Mouse (Mus musculus) stomach, embryonic 14.5 days (tissue): ENCODE results near the gene Scfd1. TPM values are rescaled to one million over a fixed set of nuclear protein-coding genes. Genes with fewer than 3 reads are reported as not detected.

ENCODE experiments used
- ATAC-seq: fragments of 200-750 bp; cut with Nextera tagmentation; 2 replicates; pipeline ENCODE4 v1.8.0; 2017; ENCODE audit warnings: low read depth, moderate TSS enrichment; ENCODE audit not compliant: insufficient number of reproducible peaks, insufficient read depth, low FRiP score
- H3K27ac ChIP-seq: fragments of 300-500 bp; sonication (generic); 2 replicates; pipeline ENCODE4 v1.5.1; 2014; ENCODE audit warnings: mild to moderate bottlenecking, low read length, moderate library complexity, mixed read lengths
- H3K27me3 ChIP-seq: fragments of 300-500 bp; sonication (generic); 2 replicates; pipeline ENCODE4 v1.6.1; 2014; ENCODE audit warnings: low read length, control low read depth, mixed read lengths; ENCODE audit not compliant: control insufficient read depth, insufficient read depth
- H3K36me3 ChIP-seq: fragments of 300-500 bp; sonication (generic); 2 replicates; pipeline ENCODE4 v1.6.1; 2014; ENCODE audit warnings: mild to moderate bottlenecking, control low read depth, low read length, moderate library complexity, mixed read lengths; ENCODE audit not compliant: control insufficient read depth, insufficient read depth
- H3K4me1 ChIP-seq: fragments of 300-500 bp; sonication (generic); 2 replicates; pipeline ENCODE4 v1.6.1; 2014; ENCODE audit warnings: low read length, control low read depth, mixed read lengths; ENCODE audit not compliant: control insufficient read depth, insufficient read depth
- H3K4me2 ChIP-seq: fragments of 300-500 bp; sonication (generic); replicated peaks from 2 replicates; pipeline ENCODE4 v1.6.1; 2014; ENCODE audit warnings: low read depth, low read length, control low read depth
- H3K4me3 ChIP-seq: fragments of 300-500 bp; sonication (generic); 2 replicates; pipeline ENCODE4 v1.5.1; 2014; ENCODE audit warnings: low read depth, low read length, control low read depth
- H3K9ac ChIP-seq: fragments of 300-500 bp; sonication (generic); replicated peaks from 2 replicates; pipeline ENCODE4 v1.6.1; 2014; ENCODE audit warnings: low read depth, mild to moderate bottlenecking, control low read depth, low read length, moderate library complexity, mixed read lengths
- H3K9me3 ChIP-seq: fragments of 300-500 bp; sonication (generic); 2 replicates; pipeline ENCODE4 v1.6.1; 2016; ENCODE audit warnings: low read depth, low read length, control low read depth; ENCODE audit not compliant: control insufficient read depth
- WGBS: fragments of 180-500 bp; shearing (Covaris S2); extraction: QIAGEN DNeasy Blood & Tissue Kit; methylation state at CpG from one replicate; pipeline ENCODE4 v1.1.7; 2014; 5-methylcytosine and 5-hydroxymethylcytosine counted together
- polyA plus RNA-seq: library from polyadenylated mRNA; unstranded; fragments of >200 nt; fragmentation: Nextera tagmentation; extraction: Ambion mirVana; gene quantifications from 2 replicates; pipeline ENCODE4 v1.2.1, GENCODE M21; 2014

Gene Scfd1
- polyA plus RNA-seq, result 76.9 and 87.6 TPM in 2 replicates

GRCm38 (mm10) chr12:51377003-51377887 lies at the start of gene Scfd1:
TSS of gene Scfd1 (plus strand) at chr12:51377510.
- H3K27ac ChIP-seq, result peak within 1 kb of the TSS; percentile 66
- ATAC-seq, result peak; percentile 100
- H3K9me3 ChIP-seq, result no peaks in the 10 kb centered on the region
- H3K4me3 ChIP-seq, result peak within 1 kb of the TSS; percentile 57
- WGBS, result under 1% methylated on average over 34 of the region's 34 CpGs
- H3K4me2 ChIP-seq, result peak within 1 kb of the TSS; percentile 59
- no peaks in the 10 kb centered on the region for H3K4me1 ChIP-seq
- peak within 1 kb of the TSS; percentile 53 for H3K9ac ChIP-seq
- no peaks in the 10 kb centered on the region for H3K27me3 ChIP-seq
- peaks cover 29% of the 10 kb centered on the region for H3K36me3 ChIP-seq

- Histone ChIP-seq H3K9ac (no peak overlapping the region), H3K36me3 (no peaks in the 10 kb centered on the region), H3K4me1 (no peaks in the 10 kb centered on the region), H3K27ac (no peak overlapping the region), H3K9me3 (no peaks in the 10 kb centered on the region), H3K4me3 (no peak overlapping the region), H3K4me2 (no peak overlapping the region), H3K27me3 (no peaks in the 10 kb centered on the region)
- no peak for ATAC-seq
- WGBS, result 71% methylated on average over 1 of the region's 1 CpGs
Observed at GRCm38 (mm10) chr12:51337014-51337413, 40.3 kb upstream of the Scfd1 start.

GRCm38 (mm10) chr12:51346121-51346520 lies 31.2 kb upstream of the Scfd1 start:
- H3K4me1 ChIP-seq, result 0 out of 2 replicates have a peak, but pooled peaks cover 5% of the 10 kb centered on the region
- ATAC-seq, result peak; percentile 33; the same call in 1 of the 2 replicates
- peak overlapping the region; percentile 40; the same call in 1 of the 2 replicates for H3K27ac ChIP-seq
- no peaks in the 10 kb centered on the region for H3K9me3 ChIP-seq
- no peaks in the 10 kb centered on the region for H3K36me3 ChIP-seq
- no peak overlapping the region for H3K9ac ChIP-seq
- no peaks in the 10 kb centered on the region for H3K27me3 ChIP-seq
- WGBS, result 36% methylated on average over 4 of the region's 4 CpGs
- no peak overlapping the region for H3K4me2 ChIP-seq
- no peak overlapping the region for H3K4me3 ChIP-seq

GRCm38 (mm10) chr12:51347988-51348697 lies 29.2 kb upstream of the Scfd1 start, which contains the start of gene G2e3:
TSS of gene G2e3 (plus strand) at chr12:51348061.
- Histone ChIP-seq H3K9ac (peak within 1 kb of the TSS; percentile 78), H3K27ac (peak within 1 kb of the TSS; percentile 52), H3K4me3 (peak within 1 kb of the TSS; percentile 74), H3K27me3 (no peaks in the 10 kb centered on the region), H3K36me3 (peaks cover 13% of the 10 kb centered on the region), H3K4me1 (0 out of 2 replicates have a peak, but pooled peaks cover 5% of the 10 kb centered on the region), H3K4me2 (peak within 1 kb of the TSS; percentile 27), H3K9me3 (no peaks in the 10 kb centered on the region)
- ATAC-seq, result peak; percentile 98
- under 1% methylated on average over 70 of the region's 70 CpGs for WGBS

- H3K9me3 ChIP-seq, result no peaks in the 10 kb centered on the region
- H3K27me3 ChIP-seq, result no peaks in the 10 kb centered on the region
- ATAC-seq, result no peak
- H3K9ac ChIP-seq, result peak overlapping the region; percentile 78
- peak overlapping the region; percentile 52 for H3K27ac ChIP-seq
- H3K4me1 ChIP-seq, result 0 out of 2 replicates have a peak, but pooled peaks cover 5% of the 10 kb centered on the region
- 2% methylated on average over 10 of the region's 10 CpGs for WGBS
- peak overlapping the region; percentile 74 for H3K4me3 ChIP-seq
- H3K4me2 ChIP-seq, result peak overlapping the region; percentile 27
- peaks cover 18% of the 10 kb centered on the region for H3K36me3 ChIP-seq
Observed at GRCm38 (mm10) chr12:51348698-51348998, 28.7 kb upstream of the Scfd1 start.

- H3K4me3 ChIP-seq, result no peak overlapping the region
- WGBS, result 77% methylated on average over 8 of the region's 8 CpGs
- H3K4me1 ChIP-seq, result no peaks in the 10 kb centered on the region
- H3K36me3 ChIP-seq, result peaks cover 63% of the 10 kb centered on the region
- no peak overlapping the region for H3K9ac ChIP-seq
- no peak overlapping the region for H3K4me2 ChIP-seq
- H3K9me3 ChIP-seq, result no peaks in the 10 kb centered on the region
- H3K27ac ChIP-seq, result no peak overlapping the region
- ATAC-seq, result no peak
- H3K27me3 ChIP-seq, result no peaks in the 10 kb centered on the region
Observed at GRCm38 (mm10) chr12:51355296-51355695, 22.0 kb upstream of the Scfd1 start.

DNA sequence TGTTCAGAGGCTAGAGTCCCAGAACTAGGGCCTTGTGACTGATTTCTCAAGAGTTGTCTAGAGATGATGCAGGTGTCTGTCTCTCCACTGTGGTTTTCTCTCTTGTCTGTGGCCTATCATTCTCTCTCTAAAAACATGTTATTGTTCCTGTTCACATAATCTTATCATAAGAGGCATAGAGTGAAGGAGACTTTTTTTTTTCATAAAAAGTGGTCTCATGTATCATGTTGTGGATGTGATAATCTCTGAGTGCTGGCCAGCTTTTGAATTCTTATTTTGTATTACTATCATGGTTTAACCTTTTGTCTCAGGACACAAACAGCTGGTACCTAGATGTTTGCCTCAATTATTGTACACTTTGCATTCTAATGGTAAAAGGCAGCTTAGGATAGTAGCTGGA lies 16.0 kb upstream of the Scfd1 start:
- no peaks in the 10 kb centered on the region for H3K4me1 ChIP-seq
- no peaks in the 10 kb centered on the region for H3K27me3 ChIP-seq
- H3K9ac ChIP-seq, result no peak overlapping the region
- H3K27ac ChIP-seq, result no peak overlapping the region
- H3K36me3 ChIP-seq, result peaks cover 69% of the 10 kb centered on the region
- no peak overlapping the region for H3K4me3 ChIP-seq
- no peak overlapping the region for H3K4me2 ChIP-seq
- ATAC-seq, result no peak
- H3K9me3 ChIP-seq, result no peaks in the 10 kb centered on the region

GRCm38 (mm10) chr12:51362898-51363297 lies 14.4 kb upstream of the Scfd1 start:
- no peak overlapping the region for H3K27ac ChIP-seq
- H3K4me1 ChIP-seq, result no peaks in the 10 kb centered on the region
- no peak overlapping the region for H3K4me2 ChIP-seq
- no peaks in the 10 kb centered on the region for H3K9me3 ChIP-seq
- H3K9ac ChIP-seq, result no peak overlapping the region
- H3K4me3 ChIP-seq, result no peak overlapping the region
- no peaks in the 10 kb centered on the region for H3K27me3 ChIP-seq
- ATAC-seq, result no peak
- WGBS, result 97% methylated on average over 1 of the region's 1 CpGs
- peaks cover 69% of the 10 kb centered on the region for H3K36me3 ChIP-seq
